8 mouse cellular contexts compared by ENCODE assay signal in genomic region chr12:4038061-4039041, GRCm38 (mm10). TPM values are rescaled to one million over a fixed set of nuclear protein-coding genes. Genes with fewer than 3 reads are reported as not detected.
DNase-seq lines count a peak whose midpoint lies in the region; ATAC-seq lines count a peak whose summit lies in the region.

Gene Efr3b, minus strand, starts transcription at chr12:4038915.

- peak; percentile 88 for DNase-seq in heart, embryonic 10.5 days (ENCODE audit: low spot score)
- peak; percentile 75 for DNase-seq in kidney, adult 9 months
- peak; percentile 57 to 67 for DNase-seq in spleen, adult 18-20 months

- peak within 1 kb of the TSS; percentile 64 for H3K9ac ChIP-seq in embryonic facial prominence, embryonic 15.5 days
- peak within 1 kb of the TSS; percentile 77 for H3K9ac ChIP-seq in limb, embryonic 12.5 days (replicated peaks)
- H3K9ac ChIP-seq in midbrain, embryonic 13.5 days (replicated peaks) = peak within 1 kb of the TSS; percentile 91

- ATAC-seq in erythroblast, adult 5-6 weeks (replicated peaks; ENCODE audit: low FRiP score, poor library complexity, severe bottlenecking) = no peak
- ATAC-seq in embryonic facial prominence, embryonic 15.5 days (ENCODE audit: insufficient number of reproducible peaks, low FRiP score, low TSS enrichment, low read depth) = peak; percentile 94
- peak; percentile 91 for ATAC-seq in limb, embryonic 12.5 days (ENCODE audit: insufficient number of reproducible peaks, insufficient read depth, low FRiP score, low TSS enrichment, low read depth)
- ATAC-seq in midbrain, embryonic 13.5 days = peak; percentile 95

- H3K27ac ChIP-seq in embryonic facial prominence, embryonic 15.5 days (replicated peaks) = peak within 1 kb of the TSS; percentile 11; the same call in 1 of the 2 replicates
- H3K27ac ChIP-seq in heart, embryonic 10.5 days = peak within 1 kb of the TSS; percentile 93
- 0 out of 2 replicates have a peak within 1 kb of the TSS, but pooled peaks have one; percentile 18 for H3K27ac ChIP-seq in limb, embryonic 12.5 days
- peak within 1 kb of the TSS; percentile 85 for H3K27ac ChIP-seq in midbrain, embryonic 13.5 days

- H3K36me3 ChIP-seq in erythroblast, embryonic 14.5 days (ENCODE audit: control insufficient read depth) = no peaks in the 10 kb centered on the region
- H3K36me3 ChIP-seq in embryonic facial prominence, embryonic 15.5 days = no peaks in the 10 kb centered on the region
- no peaks in the 10 kb centered on the region for H3K36me3 ChIP-seq in heart, embryonic 10.5 days
- H3K36me3 ChIP-seq in limb, embryonic 12.5 days = peaks cover 5% of the 10 kb centered on the region; the same call in 1 of the 2 replicates
- H3K36me3 ChIP-seq in midbrain, embryonic 13.5 days = peaks cover 5% of the 10 kb centered on the region; the same call in 1 of the 2 replicates

- peak within 1 kb of the TSS; percentile 97 for H3K4me2 ChIP-seq in embryonic facial prominence, embryonic 15.5 days (replicated peaks)
- peak within 1 kb of the TSS; percentile 81 for H3K4me2 ChIP-seq in limb, embryonic 12.5 days
- peak within 1 kb of the TSS; percentile 80 for H3K4me2 ChIP-seq in midbrain, embryonic 13.5 days (replicated peaks)

- WGBS in embryonic facial prominence, embryonic 15.5 days = under 1% methylated on average over 69 of the region's 78 CpGs
- WGBS in heart, embryonic 10.5 days = under 1% methylated on average over 78 of the region's 78 CpGs
- WGBS in limb, embryonic 12.5 days = under 1% methylated on average over 77 of the region's 78 CpGs
- WGBS in midbrain, embryonic 13.5 days = under 1% methylated on average over 68 of the region's 78 CpGs

- H3K4me3 ChIP-seq in erythroblast, embryonic 14.5 days (replicated peaks) = peak within 1 kb of the TSS; percentile 42
- peak within 1 kb of the TSS; percentile 73 for H3K4me3 ChIP-seq in embryonic facial prominence, embryonic 15.5 days (replicated peaks)
- peak within 1 kb of the TSS; percentile 86 for H3K4me3 ChIP-seq in heart, embryonic 10.5 days
- H3K4me3 ChIP-seq in limb, embryonic 12.5 days (replicated peaks) = peak within 1 kb of the TSS; percentile 69
- H3K4me3 ChIP-seq in midbrain, embryonic 13.5 days (replicated peaks) = peak within 1 kb of the TSS; percentile 82

- no peaks in the 10 kb centered on the region for H3K9me3 ChIP-seq in erythroblast, embryonic 14.5 days (ENCODE audit: control insufficient read depth, low read length)
- no peaks in the 10 kb centered on the region for H3K9me3 ChIP-seq in embryonic facial prominence, embryonic 15.5 days (replicated peaks)
- H3K9me3 ChIP-seq in heart, embryonic 10.5 days = no peaks in the 10 kb centered on the region
- H3K9me3 ChIP-seq in limb, embryonic 12.5 days = no peaks in the 10 kb centered on the region
- no peaks in the 10 kb centered on the region for H3K9me3 ChIP-seq in midbrain, embryonic 13.5 days

- H3K27me3 ChIP-seq in erythroblast, embryonic 14.5 days (ENCODE audit: control insufficient read depth) = peaks cover 56% of the 10 kb centered on the region
- H3K27me3 ChIP-seq in embryonic facial prominence, embryonic 15.5 days = peaks cover 10% of the 10 kb centered on the region; the same call in 1 of the 2 replicates
- peaks cover 19% of the 10 kb centered on the region for H3K27me3 ChIP-seq in heart, embryonic 10.5 days (ENCODE audit: insufficient read depth, poor library complexity, severe bottlenecking)
- peaks cover 16% of the 10 kb centered on the region for H3K27me3 ChIP-seq in limb, embryonic 12.5 days
- 0 out of 2 replicates have a peak, but pooled peaks cover 10% of the 10 kb centered on the region for H3K27me3 ChIP-seq in midbrain, embryonic 13.5 days

- H3K4me1 ChIP-seq in erythroblast, embryonic 14.5 days (ENCODE audit: control insufficient read depth) = peaks cover 8% of the 10 kb centered on the region
- peaks cover 23% of the 10 kb centered on the region for H3K4me1 ChIP-seq in embryonic facial prominence, embryonic 15.5 days
- peaks cover 56% of the 10 kb centered on the region for H3K4me1 ChIP-seq in heart, embryonic 10.5 days
- peaks cover 14% of the 10 kb centered on the region for H3K4me1 ChIP-seq in limb, embryonic 12.5 days (replicated peaks)
- H3K4me1 ChIP-seq in midbrain, embryonic 13.5 days (replicated peaks) = peaks cover 26% of the 10 kb centered on the region

RNA-seq across cellular contexts. Expression of gene Efr3b, which starts in this region (rescaled TPM):
- polyA plus RNA-seq in erythroblast, embryonic 14.5 days (2012) = not detected in 2 replicates
- not detected in 2 replicates for total RNA-seq in erythroblast, adult 5-6 weeks (2015; ENCODE audit: low replicate concordance)
- total RNA-seq in erythroblast, adult 5-6 weeks (2017; ENCODE audit: low replicate concordance) = 9.2 TPM in 1 of 2 replicates, not detected in the other
- 4.0 and 4.2 TPM in 2 replicates for polyA plus RNA-seq in embryonic facial prominence, embryonic 15.5 days (2015; fragmentation: Nextera tagmentation; extraction: Ambion mirVana)
- 9.9 and 16.0 TPM in 2 replicates for polyA plus RNA-seq in heart, embryonic 10.5 days (2016; fragmentation: Nextera tagmentation; extraction: Ambion mirVana)
- 8.8 and 10.0 TPM in 2 replicates for polyA plus RNA-seq in limb, embryonic 12.5 days (2016; fragmentation: Nextera tagmentation; extraction: Ambion mirVana)
- 37.9 and 41.5 TPM in 2 replicates for polyA plus RNA-seq in midbrain, embryonic 13.5 days (2015; fragmentation: Nextera tagmentation; extraction: Ambion mirVana)

Comparison
In these comparisons a context has a peak if more than half of its experiments do, and no peak if none do; other contexts are left out.
1. H3K27ac ChIP-seq: peak in every context shown above with its lines; median percentile 93 in heart, embryonic 10.5 days; 85 in midbrain, embryonic 13.5 days; 18 in limb, embryonic 12.5 days; 11 in embryonic facial prominence, embryonic 15.5 days.